Mouse (Mus musculus): Measurements from ENCODE around the gene Gprc5d. TPM values are rescaled to one million over a fixed set of nuclear protein-coding genes. Genes with fewer than 3 reads are reported as not detected.

The Gprc5d gene
- polyA plus RNA-seq, 1 experiment, result 0.48 TPM

DNA sequence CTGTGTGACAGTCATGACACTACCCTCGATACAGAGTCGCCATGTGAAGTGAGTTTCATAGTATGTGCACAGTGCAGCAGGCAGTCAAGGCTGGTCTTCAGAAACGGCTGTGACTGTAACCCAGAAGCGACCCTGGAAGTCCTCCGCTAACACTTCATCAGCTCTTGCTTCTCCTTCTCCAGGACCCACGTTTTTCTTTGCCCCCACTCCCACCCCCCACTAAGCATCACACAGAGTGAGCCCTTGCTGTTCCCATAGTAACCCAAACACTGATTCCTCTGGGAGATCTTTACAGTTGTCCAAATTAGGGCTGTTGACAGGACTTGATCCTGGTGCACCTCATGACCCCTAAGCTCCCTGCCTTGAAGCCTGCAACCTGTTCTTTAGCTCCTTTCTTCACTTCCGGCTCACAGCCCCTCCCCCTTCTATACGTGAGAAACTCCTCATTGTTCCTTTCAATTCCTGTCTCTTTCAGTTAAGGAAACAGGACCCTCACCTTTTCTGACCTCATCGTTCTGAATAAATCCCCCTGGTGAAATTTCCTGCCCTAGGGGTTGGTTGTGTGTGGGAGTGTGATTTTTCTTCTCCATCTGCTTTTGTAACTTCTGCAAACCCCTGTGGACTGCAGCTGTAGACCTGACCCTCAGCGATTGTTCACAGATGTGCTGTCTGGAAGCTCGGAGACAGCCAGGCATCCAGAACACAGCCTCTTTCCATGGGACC is 18.5 kb upstream of the Gprc5d start:
- no peak for DNase-seq (ENCODE audit: extremely low spot score in 1 of 2, low spot score in 1 of 2)

GRCm38 (mm10) chr6:135135735-135136134 is 17.7 kb upstream of the Gprc5d start:
- DNase-seq (ENCODE audit: extremely low spot score in 1 of 2, low spot score in 1 of 2), result no peak

DNA sequence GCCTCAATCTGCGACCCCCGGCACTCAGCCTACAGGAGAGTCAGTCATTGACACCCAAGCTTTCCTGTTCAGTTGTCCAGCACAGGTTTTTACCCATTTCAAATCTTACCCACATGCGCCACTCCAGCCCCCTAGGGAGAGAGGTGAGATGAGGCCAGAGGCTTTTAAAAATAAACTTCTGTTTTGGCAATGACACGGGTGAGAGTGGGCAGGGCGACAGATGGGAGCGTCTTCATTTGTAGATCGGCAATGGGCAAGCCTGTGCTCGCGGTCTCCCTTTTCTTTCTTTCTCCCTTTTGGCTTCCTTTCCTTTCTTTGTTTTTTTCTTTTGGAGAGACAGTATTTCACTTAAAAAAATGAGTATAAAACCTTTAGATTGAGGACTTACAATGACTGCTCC is 15.4 kb upstream of the Gprc5d start:
- peak; percentile 42 to 58 for DNase-seq (ENCODE audit: extremely low spot score in 1 of 2, low spot score in 1 of 2)

- no peak for DNase-seq (ENCODE audit: extremely low spot score in 1 of 2, low spot score in 1 of 2)
Observed at GRCm38 (mm10) chr6:135133086-135133485, 15.0 kb upstream of the Gprc5d start.

DNA sequence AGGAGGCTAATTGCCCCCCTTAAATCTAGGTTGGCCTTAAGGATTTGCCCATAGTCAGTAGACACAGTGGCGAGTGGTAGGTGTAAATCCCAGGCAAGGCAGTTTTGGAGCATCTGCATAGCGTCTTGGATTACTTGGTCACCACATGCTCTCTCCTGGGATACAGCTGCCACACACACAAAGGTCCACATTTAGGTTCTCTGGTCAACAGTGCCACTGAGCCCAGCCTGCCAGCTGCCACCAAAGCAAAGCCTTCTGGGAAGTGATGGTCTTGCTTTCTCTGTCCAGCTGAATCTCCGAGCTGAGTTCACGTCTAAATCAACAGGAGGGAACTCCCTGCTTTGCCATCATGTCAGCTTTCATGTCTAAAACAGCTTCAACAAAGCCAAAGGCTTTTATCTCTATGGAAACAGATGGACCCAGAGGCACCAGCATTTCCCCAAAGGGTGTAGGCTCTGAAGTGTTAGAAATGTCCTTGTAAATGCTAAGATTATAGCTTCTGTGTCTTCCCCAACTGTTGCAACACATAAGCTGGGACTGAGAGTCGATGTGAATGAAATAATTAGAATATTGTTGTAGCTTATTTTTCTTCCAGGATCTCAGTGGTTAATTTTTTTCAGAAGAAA is 6.8 kb upstream of the Gprc5d start:
- no peak for DNase-seq (ENCODE audit: extremely low spot score in 1 of 2, low spot score in 1 of 2)

GRCm38 (mm10) chr6:135116479-135116878 is 1.6 kb downstream of the Gprc5d start:
- DNase-seq (ENCODE audit: extremely low spot score in 1 of 2, low spot score in 1 of 2), result no peak

DNA sequence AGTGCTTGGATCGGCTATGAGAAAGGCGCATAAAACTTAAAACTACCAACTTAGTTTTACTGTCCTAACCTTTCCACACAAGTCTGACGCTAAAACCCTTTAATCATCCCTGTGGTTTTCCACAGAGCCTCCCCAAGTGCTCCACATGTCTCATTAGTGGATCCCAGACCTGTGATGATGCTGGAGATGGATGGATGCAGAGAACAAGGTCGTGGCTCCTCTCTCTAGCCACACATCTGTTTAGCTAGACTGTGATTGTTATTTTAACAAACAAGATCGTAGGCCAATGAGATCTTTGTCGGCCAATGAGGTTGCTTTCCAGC is 5.0 kb downstream of the Gprc5d start:
- DNase-seq (ENCODE audit: extremely low spot score in 1 of 2, low spot score in 1 of 2), result no peak

- no peak for DNase-seq (ENCODE audit: extremely low spot score in 1 of 2, low spot score in 1 of 2)
Observed at GRCm38 (mm10) chr6:135112411-135113113, 5.5 kb downstream of the Gprc5d start.

DNA sequence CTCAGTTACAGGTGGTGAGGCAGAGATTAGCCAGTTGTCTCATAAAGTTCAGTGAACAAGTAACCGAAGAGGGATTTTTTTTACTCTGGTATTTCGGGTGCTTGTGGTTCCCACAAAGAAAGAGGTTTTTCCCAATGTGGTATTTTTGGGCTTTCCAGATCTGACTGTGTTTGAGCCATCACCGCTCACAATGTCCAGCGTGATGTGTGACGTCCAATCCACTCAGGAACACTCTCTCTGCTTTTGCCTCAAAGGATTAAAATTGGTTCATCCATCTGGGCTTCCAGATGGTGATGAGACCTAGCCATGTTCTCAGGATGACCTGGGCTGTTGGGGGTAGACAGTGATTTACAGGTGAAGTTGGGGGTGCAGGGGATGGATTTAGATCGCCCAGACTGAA is 11.1 kb downstream of the Gprc5d start:
- DNase-seq (ENCODE audit: extremely low spot score in 1 of 2, low spot score in 1 of 2), result peak in 1 of 2 experiments; percentile 36

DNA sequence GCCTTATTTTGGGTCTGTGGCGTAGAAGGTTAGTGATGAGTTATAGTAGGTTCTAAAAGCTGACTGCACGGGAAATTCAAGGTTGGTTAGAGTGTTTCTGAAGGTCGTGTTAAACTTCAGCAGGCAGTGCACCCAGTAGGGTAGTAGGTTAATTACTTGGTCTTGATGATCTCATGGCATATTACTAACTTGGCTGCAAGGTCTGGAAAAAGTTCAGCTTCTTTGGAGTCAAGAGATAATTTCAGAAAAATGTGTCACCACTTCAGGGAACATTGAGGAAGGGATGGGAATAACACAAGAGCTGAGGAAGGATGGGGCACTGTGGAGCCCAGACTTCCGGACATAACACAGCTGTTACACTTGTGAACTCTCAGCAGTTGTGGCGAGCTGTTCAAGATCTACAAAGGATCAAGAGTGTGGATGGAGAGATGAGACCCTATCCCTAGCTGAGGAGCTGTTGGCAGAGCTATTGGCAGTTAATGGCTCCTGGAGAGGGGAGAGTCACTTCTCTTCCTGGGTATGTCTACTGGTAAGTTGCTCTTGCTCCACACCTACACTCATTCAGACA is 15.3 kb downstream of the Gprc5d start:
- no peak for DNase-seq (ENCODE audit: extremely low spot score in 1 of 2, low spot score in 1 of 2)

- no peak for DNase-seq (ENCODE audit: extremely low spot score in 1 of 2, low spot score in 1 of 2)
Observed at GRCm38 (mm10) chr6:135100787-135101472, 17.2 kb downstream of the Gprc5d start.

- peak; percentile 58 to 77 for DNase-seq (ENCODE audit: extremely low spot score in 1 of 2, low spot score in 1 of 2)
Observed at GRCm38 (mm10) chr6:135092798-135093470, 25.1 kb downstream of the Gprc5d start.

DNA sequence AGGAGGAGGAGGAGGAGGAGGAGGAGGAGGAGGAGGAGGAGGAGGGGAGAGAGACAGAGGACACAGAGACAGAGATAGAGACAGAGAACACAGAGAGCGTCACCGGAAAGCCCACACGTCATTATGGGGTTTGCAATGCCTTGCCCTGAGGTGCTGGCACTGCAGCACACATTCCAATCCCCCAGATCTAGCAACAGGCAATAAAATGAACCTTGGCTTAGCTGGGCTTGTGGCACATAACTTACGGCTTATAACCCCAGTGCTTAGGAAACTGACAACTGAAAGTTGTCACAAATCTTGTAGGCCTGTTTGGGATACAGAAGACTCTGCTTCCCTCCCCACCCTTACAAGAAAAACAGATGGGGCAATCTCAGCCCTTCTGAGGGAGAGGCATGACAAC is 27.4 kb downstream of the Gprc5d start:
- DNase-seq (ENCODE audit: extremely low spot score in 1 of 2, low spot score in 1 of 2), result no peak

- peak in 1 of 2 experiments; percentile 67 for DNase-seq (ENCODE audit: extremely low spot score in 1 of 2, low spot score in 1 of 2)
Observed at GRCm38 (mm10) chr6:135089786-135090185, 28.3 kb downstream of the Gprc5d start.

DNA sequence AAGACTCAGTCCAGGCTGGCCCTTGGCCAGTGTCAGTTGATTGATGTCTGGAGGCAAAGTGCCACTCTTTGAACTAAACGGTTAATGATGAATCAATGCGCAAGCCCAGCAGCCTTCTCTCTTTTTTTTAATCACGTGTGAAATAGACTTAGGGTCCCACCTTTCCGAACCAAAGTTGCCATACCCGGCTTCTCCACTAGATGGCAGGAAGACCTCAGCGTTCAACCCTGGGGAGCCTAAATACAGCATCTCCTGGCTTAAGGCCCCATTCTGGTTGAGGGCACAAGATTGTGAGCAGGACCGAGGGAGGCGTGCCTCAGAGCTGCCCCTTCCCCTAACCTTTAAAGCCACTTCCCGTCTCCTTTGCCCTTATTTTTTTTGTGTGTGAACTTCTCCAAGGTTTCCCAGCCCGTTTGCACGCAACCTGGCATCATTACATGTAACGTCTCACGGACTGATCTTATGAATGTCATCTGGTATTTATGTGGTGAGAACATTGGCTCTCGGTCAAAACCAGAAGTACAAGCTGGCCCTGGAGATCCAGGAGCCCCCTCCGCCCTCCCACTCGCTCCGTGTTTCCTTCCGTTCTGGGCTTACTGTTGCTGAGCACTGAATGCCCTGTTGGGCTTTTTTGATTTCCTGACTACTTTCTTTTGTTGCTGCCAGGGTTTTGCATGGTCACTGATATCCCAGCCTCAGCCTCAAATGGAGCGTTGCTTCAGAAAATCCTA is 30.2 kb downstream of the Gprc5d start:
- peak; percentile 53 to 92 for DNase-seq (ENCODE audit: extremely low spot score in 1 of 2, low spot score in 1 of 2)

DNA sequence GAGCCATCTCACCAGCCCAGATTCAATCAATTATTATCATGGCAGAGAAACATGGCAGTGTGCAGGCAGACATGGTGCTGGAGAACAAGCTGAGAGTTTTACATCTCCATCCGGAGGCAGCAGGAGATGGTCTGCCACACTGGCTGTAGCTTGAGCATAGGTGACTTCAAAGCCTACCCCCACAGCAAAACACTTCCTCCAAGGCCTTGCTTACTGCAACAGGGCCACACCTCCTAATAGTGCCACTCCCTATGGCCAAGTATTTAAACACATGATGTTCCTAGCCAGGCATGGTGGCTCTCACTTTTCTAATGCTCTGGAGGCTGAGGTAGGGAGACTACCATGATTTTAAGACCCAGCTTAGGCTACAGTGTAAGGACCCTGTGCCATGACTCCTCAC is 32.4 kb downstream of the Gprc5d start:
- no peak for DNase-seq (ENCODE audit: extremely low spot score in 1 of 2, low spot score in 1 of 2)

- DNase-seq (ENCODE audit: extremely low spot score in 1 of 2, low spot score in 1 of 2), result no peak
Observed at GRCm38 (mm10) chr6:135083991-135084502, 34.0 kb downstream of the Gprc5d start.

- DNase-seq (ENCODE audit: extremely low spot score in 1 of 2, low spot score in 1 of 2), result no peak
Observed at GRCm38 (mm10) chr6:135078420-135078819, 39.7 kb downstream of the Gprc5d start.

DNA sequence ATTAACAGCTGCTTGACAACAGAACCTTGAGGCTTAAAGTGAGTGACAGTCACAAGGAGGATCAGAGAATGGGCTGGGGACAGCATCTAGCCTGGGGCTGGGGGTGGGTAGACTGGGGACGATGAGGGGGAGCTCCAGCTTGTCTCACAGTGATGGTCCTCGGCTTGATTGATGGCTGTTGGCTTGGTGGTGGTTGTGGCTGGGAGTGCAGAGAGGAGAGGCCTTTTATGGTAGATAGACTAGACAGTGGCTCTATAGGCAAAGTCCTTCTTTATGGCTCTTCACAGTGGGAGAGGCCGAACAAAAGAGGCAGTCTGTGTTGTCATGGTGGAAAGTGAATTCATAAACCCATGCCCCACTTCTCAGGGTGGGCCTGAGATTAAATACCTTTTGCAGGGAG is 41.9 kb downstream of the Gprc5d start:
- DNase-seq (ENCODE audit: extremely low spot score in 1 of 2, low spot score in 1 of 2), result no peak

Measured in frontal cortex, adult 2 months (tissue).